Mouse (Mus musculus): ENCODE measurements around the gene Foxl1.

- TF ChIP-seq CTCF (IDR thresholded peaks at IDR 0.05; ENCODE audit: borderline replicate concordance, insufficient read depth, low read length) (no peak), POLR2A (IDR thresholded peaks at IDR 0.05; ENCODE audit: low read depth, low read length) (no peak)
Measured at GRCm38 (mm10) chr8:121158812-121159211, 31.1 kb downstream of the Foxl1 start.
